Mouse (Mus musculus): Measurements from ENCODE around the gene Ptn. TPM values are rescaled to one million over a fixed set of nuclear protein-coding genes. Genes with fewer than 3 reads are reported as not detected.
"Not testable (repeated sequence)": the region's sequence is repeated elsewhere in the genome, so short reads cannot be mapped to it uniquely, and the experiment has no call there.

Gene Ptn
- polyA plus RNA-seq, 1 experiment: 23.6 TPM

- DNase-seq (ENCODE audit: low spot score): no peak
Measured at GRCm38 (mm10) chr6:36755001-36755885, 54.8 kb downstream of the Ptn start.

- no peak for DNase-seq (ENCODE audit: low spot score)
Measured at GRCm38 (mm10) chr6:36752887-36753286, 57.1 kb downstream of the Ptn start.

GRCm38 (mm10) chr6:36739811-36740210, 70.2 kb downstream of the Ptn start:
- no peak for DNase-seq (ENCODE audit: low spot score)

- no peak for DNase-seq (ENCODE audit: low spot score)
Measured at GRCm38 (mm10) chr6:36736763-36737162, 73.3 kb downstream of the Ptn start.

- not testable (repeated sequence) for DNase-seq (ENCODE audit: low spot score)
Measured at GRCm38 (mm10) chr6:36735622-36736021, 74.4 kb downstream of the Ptn start.

GRCm38 (mm10) chr6:36729811-36730210, 80.2 kb downstream of the Ptn start:
- DNase-seq (ENCODE audit: low spot score): not testable (repeated sequence)

GRCm38 (mm10) chr6:36728079-36728478, 81.9 kb downstream of the Ptn start:
- no peak for DNase-seq (ENCODE audit: low spot score)

GRCm38 (mm10) chr6:36725509-36726160, 84.4 kb downstream of the Ptn start:
- DNase-seq (ENCODE audit: low spot score): no peak

- DNase-seq (ENCODE audit: low spot score): no peak
Measured at GRCm38 (mm10) chr6:36722769-36723549, 87.1 kb downstream of the Ptn start.

- DNase-seq (ENCODE audit: low spot score): no peak
Measured at GRCm38 (mm10) chr6:36713329-36713728, 96.7 kb downstream of the Ptn start.

GRCm38 (mm10) chr6:36695481-36695880, 114.5 kb downstream of the Ptn start:
- no peak for DNase-seq (ENCODE audit: low spot score)

GRCm38 (mm10) chr6:36691497-36691896, 118.5 kb downstream of the Ptn start:
- no peak for DNase-seq (ENCODE audit: low spot score)

GRCm38 (mm10) chr6:36690941-36691340, 119.1 kb downstream of the Ptn start:
- no peak for DNase-seq (ENCODE audit: low spot score)

- no peak for DNase-seq (ENCODE audit: low spot score)
Measured at GRCm38 (mm10) chr6:36676710-36677691, 133.0 kb downstream of the Ptn start.

- DNase-seq (ENCODE audit: low spot score): no peak
Measured at GRCm38 (mm10) chr6:36672399-36673221, 137.4 kb downstream of the Ptn start.

GRCm38 (mm10) chr6:36671274-36671673, 138.7 kb downstream of the Ptn start:
- no peak for DNase-seq (ENCODE audit: low spot score)
